Mouse (Mus musculus): ENCODE measurements around the gene Ccng2.

Ccng2 gene

DNA sequence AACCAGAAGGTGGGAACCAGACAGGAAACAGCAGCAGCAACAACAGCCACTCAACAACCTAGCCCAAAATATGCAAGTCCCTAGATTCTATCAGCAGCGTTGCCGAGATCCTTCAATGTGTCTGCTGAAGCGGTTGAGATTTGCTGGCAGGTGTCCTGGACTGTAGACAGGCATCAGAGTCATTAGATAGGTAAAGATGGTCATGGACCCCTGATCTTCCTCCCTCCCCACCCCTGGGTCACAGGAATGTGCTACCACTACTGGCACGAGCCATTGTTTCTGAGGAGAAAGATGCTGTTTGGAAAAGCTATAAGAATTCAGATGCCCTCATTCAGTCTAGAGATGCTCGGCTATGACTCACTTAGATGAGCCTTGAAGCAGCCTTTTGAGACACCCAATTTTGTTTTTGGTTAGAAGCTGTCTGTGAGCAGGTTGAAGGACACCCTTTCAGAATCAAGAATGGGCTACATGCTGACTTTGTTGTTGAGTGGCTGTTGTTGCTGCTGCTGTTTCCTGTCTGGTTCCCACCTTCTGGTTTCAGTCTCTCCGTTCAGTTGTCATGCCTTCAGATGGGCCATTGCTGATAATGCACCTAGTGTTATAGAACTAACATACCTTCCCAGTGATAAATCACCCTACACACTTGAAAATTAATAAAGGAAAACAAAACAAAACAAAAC is 3.5 kb upstream of the Ccng2 start:
- peak; percentile 70 for DNase-seq (ENCODE audit: low read depth)

DNA sequence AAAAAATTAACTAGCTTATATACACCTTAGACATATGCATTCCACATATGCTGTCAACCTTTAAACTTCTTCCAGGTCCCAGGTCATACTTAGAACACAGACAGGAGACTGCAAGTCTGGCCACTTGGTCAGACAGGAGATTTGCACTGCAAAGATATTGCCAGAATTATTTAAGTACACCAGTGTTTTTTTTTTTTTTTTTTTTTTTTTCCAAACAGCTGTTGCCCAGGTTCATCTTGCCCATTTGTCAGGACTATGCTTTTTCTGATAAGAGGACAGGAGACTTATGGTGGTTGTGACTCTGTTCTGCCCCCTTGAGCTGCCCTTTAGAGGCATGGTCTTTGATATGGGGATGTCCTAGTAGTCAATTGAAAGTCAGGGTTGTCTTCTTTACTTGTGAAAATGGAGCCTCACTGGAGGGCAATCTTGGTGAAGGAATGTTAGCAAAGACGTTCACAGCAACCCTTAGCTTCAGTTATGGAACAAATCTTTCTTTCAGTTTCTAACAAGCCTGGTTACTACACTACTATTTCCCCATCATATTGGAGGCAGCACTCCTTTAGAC is 2.8 kb upstream of the Ccng2 start:
- peak; percentile 57 for DNase-seq (ENCODE audit: low read depth)

GRCm38 (mm10) chr5:93265164-93265800 is 1.8 kb upstream of the Ccng2 start:
- peak; percentile 60 for DNase-seq (ENCODE audit: low read depth)

DNA sequence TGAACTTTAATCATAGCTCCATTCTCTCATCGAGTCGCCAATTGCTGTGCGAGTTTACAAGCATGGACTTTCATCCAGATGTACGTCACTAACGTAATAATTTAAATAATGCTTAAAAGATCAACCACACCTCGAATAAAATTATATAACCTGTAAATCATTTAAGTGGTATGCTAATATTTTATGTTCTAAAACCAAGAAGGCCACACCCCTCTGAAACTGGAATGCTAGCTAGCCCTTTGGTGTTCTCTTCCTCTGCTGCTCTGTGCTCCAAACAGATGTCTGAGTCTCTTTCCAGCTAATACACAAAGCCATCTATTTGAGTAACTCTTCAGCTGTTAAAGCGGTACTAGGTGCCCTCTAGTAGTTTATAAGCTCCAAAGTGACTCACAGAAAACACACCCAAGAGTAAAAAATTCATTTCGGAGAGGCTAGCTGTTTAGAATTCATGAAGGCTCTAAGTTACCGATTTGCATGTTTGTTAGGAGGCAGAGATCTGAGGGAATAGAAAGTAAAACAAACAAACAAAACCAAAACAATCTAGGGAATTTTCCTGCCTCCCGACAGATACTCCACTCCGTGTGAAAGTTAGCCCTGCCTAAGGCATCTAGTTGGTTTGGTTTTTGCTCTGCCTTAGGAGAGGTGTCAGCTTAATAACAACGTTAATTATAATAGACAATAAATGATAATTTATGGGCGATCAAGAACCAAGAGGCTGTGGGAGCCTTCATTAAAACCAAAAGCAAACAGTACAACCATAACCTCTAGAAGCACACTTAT is 1.1 kb upstream of the Ccng2 start:
- DNase-seq (ENCODE audit: low read depth): peak; percentile 65

- peak; percentile 94 for DNase-seq (ENCODE audit: low read depth)
Observed at GRCm38 (mm10) chr5:93267851-93268606, 972 bp downstream of the Ccng2 start.

DNA sequence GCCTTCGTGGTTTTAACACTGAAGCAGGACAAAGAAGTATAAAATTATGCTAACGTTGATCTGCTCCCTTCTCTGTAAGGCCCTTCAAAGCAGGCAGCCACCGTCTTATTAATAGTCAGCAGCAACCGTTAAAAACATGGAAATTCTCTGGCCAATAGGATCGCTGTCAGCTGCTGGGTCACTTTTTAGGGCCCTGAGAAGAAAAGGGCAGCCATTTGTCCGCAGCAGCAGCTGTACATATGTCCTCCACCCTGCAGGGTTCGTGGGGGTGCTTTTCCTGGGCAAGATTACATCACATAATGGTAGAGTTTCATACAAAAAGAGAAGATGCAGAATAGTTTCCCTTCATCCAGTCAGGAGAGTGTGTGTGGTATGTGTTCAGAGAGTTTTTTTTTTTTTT is 3.0 kb downstream of the Ccng2 start:
- peak; percentile 12 for DNase-seq (ENCODE audit: low read depth)

GRCm38 (mm10) chr5:93270721-93271120 is 3.7 kb downstream of the Ccng2 start:
- peak; percentile 35 for DNase-seq (ENCODE audit: low read depth)

- no peak for DNase-seq (ENCODE audit: low read depth)
Observed at GRCm38 (mm10) chr5:93282446-93283107, 15.5 kb downstream of the Ccng2 start.

DNA sequence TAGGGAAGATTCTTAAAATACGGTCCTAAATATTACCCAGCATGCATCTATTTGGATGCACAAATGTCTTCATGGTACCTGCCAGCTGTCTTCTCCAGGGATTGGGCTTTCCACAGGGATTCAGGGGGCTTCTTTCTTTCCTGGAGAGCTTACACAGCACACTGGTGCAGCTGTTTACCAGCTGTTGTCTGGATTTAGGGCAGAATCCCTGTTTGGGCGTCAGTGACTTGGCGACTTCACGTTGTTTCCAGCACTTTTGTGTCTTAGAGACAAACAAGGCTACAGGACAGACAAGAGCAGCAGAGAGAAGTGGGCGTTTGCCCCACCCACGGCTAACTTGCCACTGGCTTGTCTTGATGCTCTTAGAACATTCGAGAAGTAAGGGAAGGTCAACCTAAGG is 16.1 kb downstream of the Ccng2 start:
- no peak for DNase-seq (ENCODE audit: low read depth)

DNA sequence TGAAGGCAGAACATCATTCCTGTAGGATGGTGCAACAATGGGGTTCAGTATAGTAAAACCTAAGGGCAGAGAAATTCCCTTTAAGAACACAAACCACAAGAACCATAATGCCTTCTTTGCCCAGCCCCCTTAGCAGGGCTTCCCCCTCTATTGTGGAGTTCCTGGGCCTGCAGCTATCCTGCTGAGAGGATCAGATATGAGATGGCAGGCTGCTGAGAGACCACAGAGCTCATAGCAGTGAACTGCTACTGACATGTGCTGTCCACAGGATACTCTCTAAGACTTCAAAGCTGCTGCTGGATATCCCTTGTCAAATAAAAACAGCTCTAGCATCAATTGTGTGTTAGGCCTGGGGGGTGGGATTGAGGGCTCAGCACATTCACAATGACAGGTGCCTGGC is 21.5 kb downstream of the Ccng2 start:
- DNase-seq (ENCODE audit: low read depth): no peak

DNA sequence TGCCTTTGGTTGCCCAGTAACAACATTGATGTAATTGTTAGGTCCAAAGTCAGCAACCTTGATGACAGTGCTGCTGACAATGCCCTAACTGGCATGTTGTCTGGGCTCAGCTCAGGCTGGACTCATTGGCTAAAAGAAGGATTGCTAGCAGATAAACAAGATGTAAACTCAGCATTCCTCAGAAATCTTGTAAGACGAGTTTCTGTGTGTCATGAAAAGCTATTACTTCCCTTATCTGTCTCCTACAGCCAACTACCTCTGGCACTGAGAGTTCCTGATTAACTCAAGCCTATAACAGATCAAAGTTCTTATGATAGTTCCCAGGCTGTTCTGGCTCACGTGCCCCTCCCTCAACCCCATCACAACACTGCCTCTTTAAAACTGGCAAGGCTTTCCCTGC is 23.2 kb downstream of the Ccng2 start:
- no peak for DNase-seq (ENCODE audit: low read depth)

DNA sequence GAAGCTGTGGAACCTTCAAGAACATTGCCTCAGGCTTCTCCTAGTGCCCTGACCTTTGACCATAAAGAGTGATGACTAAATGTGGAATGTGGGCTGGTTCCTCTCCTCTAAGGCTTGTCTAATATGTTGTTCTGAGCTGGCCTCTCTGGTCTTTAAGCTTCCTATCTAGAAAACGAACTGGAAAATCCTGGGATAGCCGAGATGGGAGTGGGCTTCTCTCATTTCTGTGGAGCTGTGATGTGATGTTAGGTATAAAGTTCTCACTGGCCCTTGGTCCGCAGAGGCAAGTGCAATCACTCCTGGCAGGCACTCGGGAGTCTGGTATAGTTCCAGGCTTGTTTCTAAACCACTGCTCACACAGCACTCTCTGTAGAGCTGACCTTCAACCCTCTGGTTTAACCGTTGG is 29.3 kb downstream of the Ccng2 start:
- no peak for DNase-seq (ENCODE audit: low read depth)

GRCm38 (mm10) chr5:93296754-93297153 is 29.7 kb downstream of the Ccng2 start:
- no peak for DNase-seq (ENCODE audit: low read depth)

GRCm38 (mm10) chr5:93297311-93297710 is 30.3 kb downstream of the Ccng2 start:
- no peak for DNase-seq (ENCODE audit: low read depth)

- DNase-seq (ENCODE audit: low read depth): no peak
Observed at GRCm38 (mm10) chr5:93305126-93305830, 38.2 kb downstream of the Ccng2 start.

- no peak for DNase-seq (ENCODE audit: low read depth)
Observed at GRCm38 (mm10) chr5:93308909-93309308, 41.9 kb downstream of the Ccng2 start.

DNA sequence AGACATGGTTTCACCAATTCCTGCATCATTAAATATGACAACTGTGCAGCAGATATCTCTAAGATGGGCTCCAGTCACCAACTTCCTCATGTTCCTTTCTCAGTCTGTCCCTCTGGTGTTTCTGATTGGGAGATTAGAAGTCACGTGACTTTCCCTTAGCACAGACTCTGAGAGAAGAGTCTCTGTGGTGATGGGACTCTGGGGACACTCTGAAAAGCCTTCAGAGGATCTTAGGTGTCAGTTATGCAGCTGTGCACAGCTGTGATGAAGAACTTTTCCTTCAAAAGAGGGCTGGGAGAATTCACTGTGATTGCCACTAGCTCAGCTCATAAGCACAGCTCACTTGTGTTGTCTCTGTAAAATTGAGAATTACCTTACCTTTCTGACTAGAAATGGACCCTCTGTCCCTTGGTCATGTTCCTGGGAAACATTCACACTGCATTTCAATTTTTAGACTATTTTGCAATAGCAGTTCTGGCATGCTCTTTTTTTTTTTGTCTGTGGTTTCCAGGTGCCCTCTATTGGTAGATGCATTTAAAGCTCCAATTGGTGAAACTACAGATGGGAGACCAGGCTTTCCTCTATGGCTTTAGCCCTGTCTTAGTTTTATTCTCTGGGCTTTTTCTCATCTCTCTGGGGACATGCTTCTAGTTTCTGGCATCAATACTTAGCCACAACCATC is 56.4 kb downstream of the Ccng2 start:
- peak; percentile 49 for DNase-seq (ENCODE audit: low read depth)

Measured in induced T-regulatory cell, adult 2 months (primary cell).